Mouse (Mus musculus) gastrocnemius, postnatal 14 days (tissue): ENCODE results near the gene Cdk9. TPM values are rescaled to one million over a fixed set of nuclear protein-coding genes. Genes with fewer than 3 reads are reported as not detected.

ENCODE experiments used
- DNase-seq: peaks from one replicate; pipeline ENCODE4 v3.0.0; 2021; ENCODE audit warnings: mixed read lengths
- intact Hi-C: fragments of 180-260 bp; cut with DNase I; formaldehyde crosslinking; loops from one replicate; pipeline ENCODE4 v1.15.1; 2025; ENCODE audit warnings: low total_unique reads
- total RNA-seq, 2 experiments: library from RNA; stranded (reverse); gene quantifications; 2 replicates each; pipeline ENCODE4 v1.2.3; 2021

The Cdk9 gene
- total RNA-seq, 2 experiments from 2014 or later: 21.3 to 23.9 TPM

- no peak for DNase-seq
- intact Hi-C loops: loop anchor here (5.0 kb wide), 2 partner anchors 43 to 108 kb away; partner anchors contain the start of gene 9430097D07Rik
These were observed 28.0 kb downstream of the Cdk9 start for GRCm38 (mm10) chr2:32684681-32685428.

DNA sequence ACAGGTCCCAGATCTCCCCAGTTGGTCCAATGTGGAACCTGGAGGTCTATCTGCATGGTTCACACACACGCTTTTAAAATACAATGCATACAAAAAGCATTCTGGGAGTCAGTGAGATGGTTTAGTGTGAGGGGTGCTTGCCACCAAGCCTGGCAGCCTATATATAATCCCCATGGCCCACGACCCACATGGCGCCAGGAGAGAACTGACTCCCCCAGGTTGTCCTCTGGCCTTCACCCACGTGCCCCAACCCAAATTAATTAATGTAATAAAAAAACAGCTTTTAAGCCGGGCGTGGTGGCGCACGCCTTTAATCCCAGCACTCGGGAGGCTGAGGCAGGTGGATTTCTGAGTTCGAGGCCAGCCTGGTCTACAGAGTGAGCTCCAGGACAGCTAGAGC lies 29.2 kb downstream of the Cdk9 start:
- no peak for DNase-seq
- intact Hi-C loops: loop anchor here (5.0 kb wide), 1 partner anchor 41 kb away; no protein-coding TSS in a partner anchor

GRCm38 (mm10) chr2:32682721-32683417 lies 30.0 kb downstream of the Cdk9 start:
- intact Hi-C loops: loop anchor here (5.0 kb wide), 1 partner anchor 41 kb away; no protein-coding TSS in a partner anchor
- DNase-seq: peak; percentile 61

GRCm38 (mm10) chr2:32681754-32682153 lies 31.1 kb downstream of the Cdk9 start:
- intact Hi-C loops: loop anchor here (5.0 kb wide), 1 partner anchor 39 kb away; no protein-coding TSS in a partner anchor
- DNase-seq: no peak

GRCm38 (mm10) chr2:32680961-32681650 lies 31.8 kb downstream of the Cdk9 start:
- intact Hi-C loops: loop anchor here (5.0 kb wide), 1 partner anchor 39 kb away; no protein-coding TSS in a partner anchor

GRCm38 (mm10) chr2:32680051-32680451 lies 32.8 kb downstream of the Cdk9 start:
- DNase-seq: peak; percentile 57
- intact Hi-C loops: loop anchor here (5.0 kb wide), 1 partner anchor 38 kb away; no protein-coding TSS in a partner anchor

More at GRCm38 (mm10) chr2:32680961-32681650, 31.8 kb downstream of the Cdk9 start:
- DNase-seq: no peak

DNA sequence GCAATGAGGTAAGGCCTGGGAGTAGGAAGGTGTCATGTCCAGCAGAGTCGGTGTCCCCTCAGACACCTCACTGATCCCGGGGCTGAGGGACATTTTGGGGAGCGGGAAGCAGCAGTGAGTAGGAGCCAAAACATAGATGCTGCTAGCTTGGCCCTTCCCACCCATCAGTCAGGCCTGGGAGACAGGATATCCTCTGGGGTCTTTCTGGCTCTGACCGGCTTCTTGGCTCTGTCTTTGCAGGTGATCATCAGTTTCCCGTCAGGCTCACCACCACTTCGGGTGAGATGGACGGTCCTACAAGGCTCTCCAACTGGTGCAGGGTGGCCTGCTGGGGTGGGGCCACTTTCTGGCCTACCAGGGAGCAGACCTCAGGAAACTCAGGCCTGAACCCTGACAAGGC lies 35.2 kb downstream of the Cdk9 start:
- intact Hi-C loops: no loop called here
- DNase-seq: no peak

- DNase-seq: no peak
- intact Hi-C loops: no loop called here
These were observed 36.1 kb downstream of the Cdk9 start for GRCm38 (mm10) chr2:32676821-32677220.

GRCm38 (mm10) chr2:32673176-32673917 lies 39.5 kb downstream of the Cdk9 start:
- no peak for DNase-seq
- intact Hi-C loops: no loop called here

DNA sequence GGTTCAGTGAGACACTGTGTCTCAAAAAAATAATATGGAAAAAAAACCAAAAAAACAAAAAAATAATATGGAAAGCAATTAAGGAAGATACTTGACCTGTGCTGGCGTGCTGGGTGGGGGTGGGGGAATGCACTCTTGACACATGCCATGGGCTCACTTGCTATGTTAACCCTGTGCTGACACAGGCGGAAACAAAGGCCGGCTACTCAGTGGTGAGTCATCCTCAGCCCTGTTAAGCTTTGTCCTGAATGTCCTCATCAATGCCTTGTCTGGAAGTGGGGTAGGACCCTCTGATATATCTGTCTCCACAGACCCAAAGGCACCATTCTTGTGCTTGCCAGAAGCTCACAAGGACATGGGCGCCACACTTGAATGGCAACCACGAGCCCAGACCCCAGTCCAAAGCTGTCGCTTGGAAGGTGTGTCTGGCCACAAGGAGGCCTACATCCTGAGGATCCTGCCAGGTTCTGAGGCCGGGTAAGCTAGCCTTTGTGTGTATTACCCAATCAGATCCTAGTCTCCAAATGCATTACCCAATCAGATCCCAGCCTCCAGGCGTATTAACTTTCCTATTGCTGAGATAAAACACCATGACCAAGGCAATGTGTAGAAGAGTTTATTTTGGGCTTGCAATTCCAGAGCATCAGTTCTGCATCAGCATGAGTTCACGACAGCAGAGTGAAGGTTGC lies 40.8 kb downstream of the Cdk9 start:
- DNase-seq: no peak
- intact Hi-C loops: no loop called here

- intact Hi-C loops: no loop called here
- DNase-seq: no peak
These were observed 41.7 kb downstream of the Cdk9 start for GRCm38 (mm10) chr2:32671147-32671546.

GRCm38 (mm10) chr2:32669876-32670275 lies 43.0 kb downstream of the Cdk9 start:
- no peak for DNase-seq
- intact Hi-C loops: no loop called here

- intact Hi-C loops: no loop called here
- DNase-seq: no peak
These were observed 44.7 kb downstream of the Cdk9 start for GRCm38 (mm10) chr2:32668176-32668575.

DNA sequence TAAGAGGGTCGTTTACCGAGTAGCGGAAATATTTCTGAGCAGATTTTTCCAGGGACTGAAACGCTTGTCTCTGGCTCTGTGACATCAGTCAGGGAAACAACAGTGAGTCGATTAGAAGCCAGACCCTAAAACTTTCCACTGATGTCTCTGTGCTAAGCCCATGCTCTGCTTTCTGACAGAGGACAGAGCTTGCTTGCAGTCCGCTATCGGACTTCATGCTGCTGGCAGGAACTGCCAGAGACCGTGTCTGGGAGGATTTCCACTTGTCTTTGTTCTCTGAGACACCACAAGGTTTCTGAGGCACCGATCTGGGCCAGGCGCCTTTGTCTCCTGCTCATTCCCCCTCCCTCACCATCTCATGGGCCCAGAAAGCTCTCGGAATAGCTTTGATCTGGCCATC lies 45.1 kb downstream of the Cdk9 start:
- intact Hi-C loops: no loop called here
- no peak for DNase-seq

DNA sequence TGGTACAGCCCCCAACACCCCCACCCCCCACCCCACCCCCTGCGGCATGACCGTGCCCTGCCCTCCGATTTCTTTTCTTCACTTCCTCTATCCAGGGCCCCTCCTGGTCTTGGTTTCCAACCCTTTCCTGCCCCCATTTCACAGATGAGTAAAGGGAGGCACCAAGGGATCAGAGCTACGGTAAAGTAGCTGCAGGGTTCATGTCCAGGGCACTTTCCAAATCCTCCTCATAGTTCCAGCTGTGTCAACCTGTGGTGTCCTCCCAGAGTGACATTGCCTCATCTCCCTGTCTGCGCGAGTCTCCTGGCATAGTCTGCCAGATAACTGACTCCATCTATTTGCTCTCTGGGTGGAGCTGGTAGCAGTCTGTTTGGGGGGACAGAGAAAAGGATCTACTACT lies 47.0 kb downstream of the Cdk9 start:
- DNase-seq: no peak
- intact Hi-C loops: no loop called here

DNA sequence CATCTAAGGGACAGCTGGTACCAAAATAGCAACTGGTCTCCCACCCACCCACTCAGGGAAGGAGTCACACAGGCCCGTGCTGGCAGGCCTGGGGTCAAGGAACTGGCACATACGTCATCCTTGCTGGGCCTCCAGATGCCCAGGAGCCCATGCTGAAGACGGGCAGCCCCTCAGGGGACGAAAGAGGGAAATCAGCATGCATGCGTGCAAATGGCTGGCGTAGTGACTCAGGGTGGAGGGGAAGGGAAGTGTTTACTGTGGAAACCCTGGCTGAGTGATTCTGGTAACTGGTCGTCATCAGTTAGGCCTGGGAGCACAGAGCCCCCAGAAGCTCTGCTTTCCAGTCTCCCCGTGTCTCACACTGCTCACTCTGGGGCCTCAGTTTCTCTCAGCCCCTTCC lies 47.5 kb downstream of the Cdk9 start:
- DNase-seq: no peak
- intact Hi-C loops: no loop called here

GRCm38 (mm10) chr2:32662291-32662690 lies 50.6 kb downstream of the Cdk9 start:
- DNase-seq: no peak
- intact Hi-C loops: no loop called here

GRCm38 (mm10) chr2:32661509-32662107 lies 51.3 kb downstream of the Cdk9 start:
- no peak for DNase-seq
- intact Hi-C loops: no loop called here
